Mouse (Mus musculus) small intestine, adult 2 months (tissue): ENCODE results near the gene Nfib.

ENCODE experiments used
- CTCF ChIP-seq: fragments of 200-500 bp; IDR thresholded peaks from 2 replicates; pipeline ENCODE4 v1.5.1; 2012; ENCODE audit warnings: low read depth, mild to moderate bottlenecking, control low read depth, inconsistent platforms, low read length, moderate library complexity, mixed read lengths; ENCODE audit not compliant: insufficient replicate concordance, insufficient read length; ENCODE audit errors: extremely low read depth
- POLR2A ChIP-seq: fragments of 200-500 bp; IDR thresholded peaks from 2 replicates; pipeline ENCODE4 v1.6.1; 2012; ENCODE audit warnings: low read depth, mild to moderate bottlenecking, control low read depth, inconsistent platforms, low read length, moderate library complexity

- no peak for TF ChIP-seq POLR2A
- no peak for TF ChIP-seq CTCF
Measured at GRCm38 (mm10) chr4:82249518-82250354, 455.8 kb downstream of the Nfib start.
